Mouse (Mus musculus) v-Abl transformed pro-B cells (cell line): Measurements from ENCODE around the gene Ptges3.
"Not testable (repeated sequence)": the region's sequence is repeated elsewhere in the genome, so short reads cannot be mapped to it uniquely, and the experiment has no call there.

ENCODE experiments used
- in situ Hi-C, 2 experiments: fragments of 400-800 bp; cut with MboI; formaldehyde crosslinking; loops; one replicate each; pipeline ENCODE4 v1.15.1; 2025; ENCODE audit not compliant: unreplicated experiment in 2 of 2

Ptges3 gene

DNA sequence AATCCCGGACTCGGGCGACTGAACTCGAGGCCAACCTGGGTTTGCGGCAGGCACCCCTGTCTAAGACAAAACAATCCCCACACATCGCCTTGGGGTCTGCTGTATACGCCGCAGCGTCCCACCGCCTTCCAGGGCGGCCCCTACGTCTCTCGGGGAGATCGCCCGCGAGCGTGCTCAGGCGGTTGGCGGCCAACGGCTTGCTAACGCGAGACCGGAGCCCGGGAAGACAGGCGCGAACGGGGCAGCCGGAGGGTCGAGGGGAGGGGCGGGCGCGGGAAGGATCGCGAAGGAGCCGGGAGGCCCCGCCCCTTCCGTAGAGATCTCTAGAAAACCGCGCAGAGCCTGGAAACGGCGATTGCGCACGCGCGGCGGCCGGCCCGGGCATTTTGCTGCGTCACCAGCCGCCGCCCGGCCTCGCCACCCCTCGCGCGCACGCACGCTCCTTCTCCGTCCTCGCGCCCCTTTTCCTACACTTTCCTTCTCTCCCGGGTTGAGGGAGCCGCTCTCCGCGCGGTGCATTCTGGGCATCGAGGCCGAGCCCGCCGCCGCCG lies at the start of gene Ptges3:
Gene Ptges3 (plus strand): TSS at position 354 of the 551 bp plus-strand sequence.
- in situ Hi-C loops, result no loop called here

DNA sequence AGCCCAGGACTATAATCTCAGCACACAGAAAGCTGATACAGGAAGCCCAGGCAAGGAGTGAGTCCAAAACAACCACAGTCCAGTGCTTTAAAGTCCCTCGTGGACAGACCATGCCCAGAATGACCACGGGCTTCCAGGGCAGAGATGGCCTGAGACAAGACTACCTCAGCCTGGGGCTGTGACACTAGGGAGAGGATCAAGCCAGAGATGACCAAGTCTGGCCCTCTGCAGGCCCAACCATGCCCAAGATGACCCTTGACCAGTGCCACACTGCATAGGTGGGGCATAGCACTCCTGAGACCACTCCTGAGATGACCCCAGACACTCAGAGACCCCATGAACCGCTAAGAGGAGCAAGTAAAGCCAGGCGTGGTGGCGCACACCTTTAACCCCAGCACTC lies 49.0 kb upstream of the Ptges3 start:
- in situ Hi-C loops, result loop anchor here (5.0 to 10.0 kb wide), 4 partner anchors 52 to 442 kb away; no protein-coding TSS in a partner anchor

GRCm38 (mm10) chr10:128015068-128015934 lies 43.5 kb upstream of the Ptges3 start, which contains the start of gene Prim1:
TSS of gene Prim1 (plus strand) at chr10:128015168.
- in situ Hi-C loops, result no loop called here

- in situ Hi-C loops, result loop anchor here in 1 of 2 experiments (10.0 kb wide), 1 partner anchor 53 kb away; no protein-coding TSS in a partner anchor
Measured at GRCm38 (mm10) chr10:128022196-128022595, 36.6 kb upstream of the Ptges3 start.

DNA sequence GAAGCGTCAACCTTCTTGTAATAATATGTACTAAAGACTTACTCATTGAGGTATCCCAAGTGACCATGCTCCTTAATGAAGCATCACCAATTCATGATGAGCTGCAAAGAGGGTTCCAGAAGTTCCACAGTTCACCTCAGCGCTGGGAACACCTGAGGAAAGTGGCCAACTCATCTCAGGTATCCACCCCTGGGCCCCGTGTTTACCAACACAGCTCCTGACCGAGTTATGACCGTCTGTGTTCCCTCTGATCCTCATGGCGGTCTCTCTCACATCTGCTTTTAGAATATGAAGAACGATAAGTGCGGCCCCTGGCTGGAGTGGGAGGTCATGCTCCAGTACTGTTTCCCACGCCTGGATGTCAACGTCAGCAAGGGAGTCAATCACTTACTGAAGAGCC lies 35.3 kb upstream of the Ptges3 start:
- in situ Hi-C loops, result loop anchor here in 1 of 2 experiments (10.0 kb wide), 1 partner anchor 51 kb away; no protein-coding TSS in a partner anchor

DNA sequence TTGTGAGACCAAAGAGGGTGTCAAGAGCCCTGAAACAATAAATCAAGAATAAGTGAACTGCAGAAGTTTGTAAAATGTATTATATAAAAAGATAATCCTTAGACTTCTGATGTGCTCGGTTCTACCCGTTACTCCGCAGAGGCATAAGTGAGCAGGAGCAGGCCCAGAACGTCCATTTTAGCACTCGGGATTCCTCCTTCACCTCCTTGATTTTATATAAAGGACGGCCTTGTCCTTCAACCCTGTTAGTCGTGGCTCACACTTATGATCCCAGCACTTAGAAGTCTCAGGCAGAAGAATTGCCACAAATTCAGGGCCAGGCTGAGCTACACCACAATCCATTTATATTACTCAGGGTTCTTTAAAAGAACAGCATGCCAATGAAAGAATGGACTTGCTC lies 28.8 kb upstream of the Ptges3 start:
- in situ Hi-C loops, result loop anchor here (5.0 to 10.0 kb wide), 2 partner anchors 42 to 45 kb away; no protein-coding TSS in a partner anchor

DNA sequence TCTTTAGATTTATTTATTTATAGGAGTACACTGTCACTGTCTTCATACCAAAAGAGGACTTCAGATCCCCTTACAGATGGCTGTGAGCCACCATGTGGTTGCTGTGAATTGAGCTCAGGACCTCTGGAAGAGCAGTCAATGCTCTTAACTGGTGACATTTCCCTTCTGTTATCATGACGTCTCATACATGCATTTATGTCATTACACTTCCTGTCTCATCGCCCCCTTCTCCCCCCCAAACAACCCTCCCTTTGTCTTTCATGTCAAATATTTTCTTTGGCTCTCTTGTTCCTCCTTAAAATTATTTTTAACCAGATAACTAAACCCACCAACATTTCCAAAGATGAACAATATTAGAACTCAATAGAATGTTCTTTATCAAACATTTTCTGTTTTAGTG lies 27.9 kb upstream of the Ptges3 start:
- in situ Hi-C loops, result no loop called here

DNA sequence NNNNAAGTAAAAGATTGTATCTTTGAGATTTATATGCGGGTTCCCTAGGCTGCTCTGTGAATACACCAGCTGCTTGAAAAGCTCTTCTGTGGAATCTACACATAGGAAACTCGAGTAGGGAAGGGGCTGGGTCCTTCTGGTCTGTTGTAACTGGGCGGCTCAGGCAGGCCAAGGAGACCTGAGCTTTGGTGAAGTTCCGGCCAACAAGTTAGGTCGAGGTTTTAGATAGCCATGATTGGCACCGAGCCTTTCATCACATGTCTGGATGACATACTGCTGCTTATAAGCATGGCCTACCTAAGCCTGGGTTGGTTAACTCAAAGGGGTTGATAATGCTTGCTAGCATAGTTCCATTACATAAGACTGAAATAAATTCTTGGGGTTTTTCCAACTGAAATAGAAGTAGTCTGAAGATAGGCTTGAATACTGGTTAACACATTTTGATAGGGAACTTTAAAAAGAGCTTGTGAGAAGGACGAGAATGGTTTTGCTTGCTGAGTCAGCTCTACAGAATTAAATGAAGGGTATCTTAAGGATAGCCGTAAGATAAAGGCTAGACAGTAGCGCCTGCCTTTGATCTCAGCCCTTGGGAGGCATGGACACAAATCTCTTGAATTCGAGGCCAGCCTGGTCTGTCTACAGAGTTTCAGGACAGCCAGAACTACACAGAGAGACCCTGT lies 21.9 kb upstream of the Ptges3 start:
- in situ Hi-C loops, result no loop called here

DNA sequence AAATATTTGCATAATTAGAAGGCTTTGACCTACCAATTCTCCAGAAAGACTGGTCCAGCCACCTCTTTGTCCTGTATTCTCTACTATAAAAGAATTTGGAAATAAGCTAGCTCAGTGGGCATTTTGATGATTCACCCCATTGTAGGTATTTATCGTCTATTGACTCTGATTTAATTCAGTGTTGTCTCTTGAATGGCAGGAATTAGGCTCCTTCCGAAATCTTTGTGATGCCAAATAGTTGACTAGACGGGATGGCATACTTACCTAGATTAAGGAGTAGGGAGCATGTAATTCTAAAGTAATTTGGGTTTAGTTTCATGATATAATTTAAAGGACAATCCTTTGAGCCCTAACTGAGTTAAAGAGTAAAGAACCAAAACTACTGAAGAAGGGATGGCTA lies 20.8 kb upstream of the Ptges3 start:
- in situ Hi-C loops, result no loop called here

DNA sequence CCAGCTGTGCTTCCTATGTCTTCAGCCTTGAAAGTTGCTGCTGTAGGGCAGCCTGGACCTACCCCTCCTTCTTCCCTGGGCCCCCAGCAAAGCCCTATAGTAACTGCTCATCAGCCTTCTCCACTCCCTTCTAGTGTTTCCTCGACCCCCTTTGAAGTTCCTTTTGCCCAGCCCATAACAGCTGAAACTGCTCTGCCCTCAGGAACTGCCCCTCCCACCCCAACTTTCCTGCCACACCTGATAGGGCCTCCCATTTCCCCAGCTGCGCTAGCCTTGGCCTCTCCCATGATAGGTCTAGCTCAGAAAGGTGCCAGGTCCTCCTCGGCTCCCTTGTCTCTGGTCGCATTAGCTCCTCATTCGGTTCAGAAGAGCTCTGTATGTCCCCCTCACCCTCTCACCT lies 19.6 kb upstream of the Ptges3 start:
- in situ Hi-C loops, result no loop called here

GRCm38 (mm10) chr10:128039858-128040257 lies 18.9 kb upstream of the Ptges3 start:
- in situ Hi-C loops, result no loop called here

- in situ Hi-C loops, result no loop called here
Measured at GRCm38 (mm10) chr10:128040293-128040692, 18.5 kb upstream of the Ptges3 start.

- in situ Hi-C loops, result no loop called here
Measured at GRCm38 (mm10) chr10:128041636-128042035, 17.1 kb upstream of the Ptges3 start.

DNA sequence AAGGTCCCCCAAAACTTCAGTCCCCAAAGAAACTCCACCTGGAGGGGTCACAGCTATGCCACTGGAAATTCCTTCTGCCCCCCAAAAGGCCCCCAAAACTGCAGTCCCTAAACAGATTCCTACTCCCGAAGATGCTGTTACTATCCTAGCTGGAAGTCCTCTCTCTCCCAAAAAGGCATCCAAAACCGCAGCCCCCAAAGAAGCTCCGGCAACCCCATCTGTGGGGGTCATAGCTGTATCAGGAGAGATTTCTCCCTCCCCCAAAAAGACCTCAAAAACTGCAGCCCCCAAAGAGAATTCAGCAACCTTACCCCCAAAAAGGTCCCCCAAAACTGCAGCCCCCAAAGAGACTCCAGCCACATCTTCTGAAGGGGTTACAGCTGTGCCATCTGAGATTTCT lies 16.3 kb upstream of the Ptges3 start:
- in situ Hi-C loops, result no loop called here

GRCm38 (mm10) chr10:128043041-128043835 lies 15.5 kb upstream of the Ptges3 start:
- in situ Hi-C loops, result no loop called here

DNA sequence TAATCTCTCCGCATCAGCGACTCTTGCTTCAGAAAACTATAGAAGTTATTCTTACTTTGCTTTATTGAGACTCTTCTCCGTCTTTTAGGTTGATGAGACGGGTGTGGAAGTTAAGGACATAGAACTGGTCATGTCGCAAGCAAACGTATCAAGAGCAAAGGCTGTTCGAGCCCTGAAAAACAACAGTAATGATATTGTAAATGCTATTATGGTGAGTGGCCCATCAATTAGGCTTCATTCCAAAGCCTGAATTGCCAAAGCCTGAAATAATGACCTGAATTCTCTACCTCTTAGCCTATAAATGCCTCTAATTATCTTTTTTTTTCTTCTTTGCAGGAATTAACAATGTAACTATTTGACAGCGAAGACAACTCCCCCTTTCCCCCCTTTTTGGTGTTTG lies 10.6 kb upstream of the Ptges3 start:
- in situ Hi-C loops, result no loop called here

DNA sequence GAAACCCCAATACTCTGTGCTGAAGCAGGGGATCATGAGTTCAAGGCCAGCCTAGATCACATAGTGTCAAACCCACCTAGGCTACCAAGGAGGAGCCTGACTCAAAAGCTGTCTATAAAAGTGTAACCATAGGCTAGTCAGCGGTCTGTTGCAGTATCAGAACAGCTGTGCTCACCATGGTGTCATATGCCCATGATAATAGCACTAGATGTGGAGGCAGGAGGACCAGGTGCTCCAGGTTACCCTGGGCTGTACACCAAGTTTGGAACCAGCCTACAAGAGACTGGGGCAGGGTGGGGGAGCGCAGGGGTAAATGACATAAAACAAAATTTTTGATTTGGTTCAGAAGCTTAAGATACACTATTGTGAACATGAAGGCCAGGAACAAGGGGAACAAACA lies 9.0 kb upstream of the Ptges3 start:
- in situ Hi-C loops, result no loop called here

- in situ Hi-C loops, result no loop called here
Measured at GRCm38 (mm10) chr10:128050355-128050754, 8.4 kb upstream of the Ptges3 start.

DNA sequence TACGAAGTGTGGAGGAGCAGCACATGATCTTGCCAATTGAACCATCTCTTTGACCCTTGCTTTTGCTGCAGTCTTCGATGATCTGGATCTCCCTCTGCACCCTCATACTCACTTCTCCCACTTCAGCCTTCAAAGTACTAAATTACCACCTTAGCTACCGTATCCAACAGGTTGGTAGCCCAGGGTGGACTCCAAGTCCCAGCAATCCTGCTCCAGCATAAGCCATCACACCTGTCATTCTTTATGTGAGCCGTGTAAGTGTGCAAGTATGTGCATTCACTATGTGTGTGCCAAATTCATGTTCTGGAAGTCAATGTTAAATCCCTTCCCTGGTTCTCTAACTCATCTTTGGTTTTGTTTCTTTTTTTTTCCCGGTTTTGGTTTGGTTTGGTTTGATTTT lies 7.2 kb upstream of the Ptges3 start:
- in situ Hi-C loops, result no loop called here

DNA sequence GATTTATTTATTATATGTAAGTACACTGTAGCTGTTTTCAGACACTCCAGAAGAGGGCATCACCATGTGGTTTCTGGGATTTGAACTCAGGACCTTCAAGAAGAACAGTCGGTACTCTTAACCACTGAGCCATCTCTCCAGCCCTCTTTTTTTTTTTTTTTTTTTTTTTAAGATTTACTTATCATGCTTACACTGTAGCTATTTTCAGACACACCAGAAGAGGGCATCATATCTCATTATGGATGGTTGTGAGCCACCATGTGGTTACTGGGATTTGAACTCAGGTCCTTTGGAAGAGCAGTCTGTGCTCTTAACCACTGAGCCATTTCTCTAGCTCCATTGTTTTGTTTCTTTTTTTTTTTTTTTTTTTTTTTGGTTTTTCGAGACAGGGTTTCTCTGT lies 6.6 kb upstream of the Ptges3 start:
- in situ Hi-C loops, result not testable (repeated sequence)
